Mouse (Mus musculus): Measurements from ENCODE around the gene Msi2.

The Msi2 gene

GRCm38 (mm10) chr11:88676597-88676996 is 41.7 kb downstream of the Msi2 start:
- DNase-seq (ENCODE audit: low read depth, low spot score), result no peak

- no peak for DNase-seq (ENCODE audit: low read depth, low spot score)
Observed at GRCm38 (mm10) chr11:88675526-88676353, 42.6 kb downstream of the Msi2 start.

- DNase-seq (ENCODE audit: low read depth, low spot score), result no peak
Observed at GRCm38 (mm10) chr11:88674075-88674474, 44.2 kb downstream of the Msi2 start.

GRCm38 (mm10) chr11:88670925-88671324 is 47.4 kb downstream of the Msi2 start:
- no peak for DNase-seq (ENCODE audit: low read depth, low spot score)

- DNase-seq (ENCODE audit: low read depth, low spot score), result no peak
Observed at GRCm38 (mm10) chr11:88669106-88669505, 49.2 kb downstream of the Msi2 start.

GRCm38 (mm10) chr11:88668345-88668744 is 50.0 kb downstream of the Msi2 start:
- no peak for DNase-seq (ENCODE audit: low read depth, low spot score)

GRCm38 (mm10) chr11:88665799-88666198 is 52.5 kb downstream of the Msi2 start:
- no peak for DNase-seq (ENCODE audit: low read depth, low spot score)

GRCm38 (mm10) chr11:88661444-88662180 is 56.7 kb downstream of the Msi2 start:
- DNase-seq (ENCODE audit: low read depth, low spot score), result no peak

GRCm38 (mm10) chr11:88660404-88660803 is 57.9 kb downstream of the Msi2 start:
- DNase-seq (ENCODE audit: low read depth, low spot score), result no peak

GRCm38 (mm10) chr11:88658926-88659325 is 59.4 kb downstream of the Msi2 start:
- DNase-seq (ENCODE audit: low read depth, low spot score), result no peak

GRCm38 (mm10) chr11:88655786-88656185 is 62.5 kb downstream of the Msi2 start:
- DNase-seq (ENCODE audit: low read depth, low spot score), result no peak

- no peak for DNase-seq (ENCODE audit: low read depth, low spot score)
Observed at GRCm38 (mm10) chr11:88655214-88655566, 63.1 kb downstream of the Msi2 start.

GRCm38 (mm10) chr11:88654391-88655213 is 63.7 kb downstream of the Msi2 start:
- no peak for DNase-seq (ENCODE audit: low read depth, low spot score)

GRCm38 (mm10) chr11:88650275-88650674 is 68.0 kb downstream of the Msi2 start:
- no peak for DNase-seq (ENCODE audit: low read depth, low spot score)

GRCm38 (mm10) chr11:88649009-88649408 is 69.3 kb downstream of the Msi2 start:
- DNase-seq (ENCODE audit: low read depth, low spot score), result no peak

GRCm38 (mm10) chr11:88648407-88648806 is 69.9 kb downstream of the Msi2 start:
- no peak for DNase-seq (ENCODE audit: low read depth, low spot score)

- no peak for DNase-seq (ENCODE audit: low read depth, low spot score)
Observed at GRCm38 (mm10) chr11:88646493-88646892, 71.8 kb downstream of the Msi2 start.

- no peak for DNase-seq (ENCODE audit: low read depth, low spot score)
Observed at GRCm38 (mm10) chr11:88645821-88646220, 72.5 kb downstream of the Msi2 start.

- no peak for DNase-seq (ENCODE audit: low read depth, low spot score)
Observed at GRCm38 (mm10) chr11:88644719-88645118, 73.6 kb downstream of the Msi2 start.

GRCm38 (mm10) chr11:88639862-88640261 is 78.5 kb downstream of the Msi2 start:
- no peak for DNase-seq (ENCODE audit: low read depth, low spot score)

GRCm38 (mm10) chr11:88638936-88639542 is 79.3 kb downstream of the Msi2 start:
- no peak for DNase-seq (ENCODE audit: low read depth, low spot score)

- no peak for DNase-seq (ENCODE audit: low read depth, low spot score)
Observed at GRCm38 (mm10) chr11:88638254-88638653, 80.1 kb downstream of the Msi2 start.

All from WW6 (cell line).